Mouse (Mus musculus): ENCODE data around the gene Mrps18a.

The Mrps18a gene

GRCm38 (mm10) chr17:46156680-46157079, 45.9 kb downstream of the Mrps18a start:
- POLR2A ChIA-PET, result interaction anchor here (0.6 to 2.1 kb wide), 10 partner anchors 11 to 1169 kb away, joined by 3 to 10 read pairs (median 3); partner anchors contain the start of genes Rsph9 (in 2 of the 4), Abcc10 (in 1 of the 4), Crip3 (in 1 of the 4) and Mrps18a (in 1 of the 4)
- CTCF ChIA-PET, result no interaction called here

DNA sequence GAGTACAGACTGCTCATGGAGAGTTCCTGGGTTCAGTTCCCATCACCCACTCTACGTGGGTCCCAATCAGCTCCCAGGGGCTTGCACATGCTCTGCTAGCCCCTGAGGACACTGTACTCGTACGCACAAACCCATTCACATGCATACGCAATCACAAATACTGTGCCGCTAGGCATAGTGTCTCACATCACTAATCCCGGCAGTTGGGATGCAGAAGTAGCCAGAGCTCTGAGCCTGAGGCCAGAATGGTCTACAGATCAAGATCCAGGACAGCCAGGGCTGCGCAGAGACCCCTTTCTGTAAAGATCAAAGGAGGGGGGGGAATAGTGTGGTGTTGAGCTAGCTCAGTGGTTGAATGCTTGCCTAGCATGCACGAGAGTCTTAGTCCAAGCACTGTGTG, 46.3 kb downstream of the Mrps18a start:
- POLR2A ChIA-PET, result interaction anchor here (0.6 to 2.1 kb wide), 10 partner anchors 12 to 1169 kb away, joined by 3 to 10 read pairs (median 3); partner anchors contain the start of genes Rsph9 (in 2 of the 4), Abcc10 (in 1 of the 4), Crip3 (in 1 of the 4) and Mrps18a (in 1 of the 4)
- CTCF ChIA-PET, result no interaction called here

DNA sequence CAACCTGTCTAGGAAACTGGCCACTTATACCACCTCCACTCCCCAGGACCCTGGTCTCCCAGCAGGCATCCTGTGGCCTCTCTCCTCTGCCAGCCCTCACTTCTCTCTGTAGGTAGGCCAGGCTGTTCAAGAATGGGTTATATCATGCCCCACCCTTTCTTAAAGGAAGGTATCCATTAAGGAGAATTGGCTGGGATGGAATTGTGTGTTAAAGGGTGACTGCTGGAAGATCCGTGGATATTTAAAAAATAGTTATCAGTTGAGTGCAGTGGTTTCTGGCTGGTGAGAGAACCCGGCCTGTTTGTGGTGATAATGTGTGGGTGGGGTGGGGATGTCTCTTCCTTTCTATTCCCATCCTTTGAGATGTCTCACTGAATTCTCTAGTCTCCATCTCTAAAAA, 48.5 kb downstream of the Mrps18a start:
- CTCF ChIA-PET, result interaction anchor here in 1 of 4 experiments (2.2 kb wide), 1 partner anchor 429 kb away, joined by 8 read pairs; no protein-coding TSS in a partner anchor
- POLR2A ChIA-PET, result interaction anchor here in 3 of 4 experiments (0.7 to 4.1 kb wide), 8 partner anchors 13 to 652 kb away, joined by 3 to 30 read pairs (median 6); partner anchors contain the start of genes Rsph9 (in 2 of the 3), 1600014C23Rik (in 1 of the 3) and Aars2 (in 1 of the 3)

GRCm38 (mm10) chr17:46160090-46160662, 49.4 kb downstream of the Mrps18a start:
- ChIA-PET CTCF (interaction anchor here (0.6 to 2.2 kb wide), 16 partner anchors 10 to 457 kb away, joined by 3 to 8 read pairs (median 4); partner anchors contain the start of genes 1600014C23Rik (in 1 of the 4), Lrrc73 (in 1 of the 4), Polh (in 1 of the 4) and Rsph9 (in 1 of the 4)), POLR2A (interaction anchor here in 3 of 4 experiments (0.5 to 4.1 kb wide), 54 partner anchors 8 to 730 kb away, joined by 3 to 30 read pairs (median 4); partner anchors contain the start of genes Rsph9 (in 3 of the 3), Polh (in 2 of the 3), Vegfa (in 2 of the 3) and Xpo5 (in 2 of the 3))

DNA sequence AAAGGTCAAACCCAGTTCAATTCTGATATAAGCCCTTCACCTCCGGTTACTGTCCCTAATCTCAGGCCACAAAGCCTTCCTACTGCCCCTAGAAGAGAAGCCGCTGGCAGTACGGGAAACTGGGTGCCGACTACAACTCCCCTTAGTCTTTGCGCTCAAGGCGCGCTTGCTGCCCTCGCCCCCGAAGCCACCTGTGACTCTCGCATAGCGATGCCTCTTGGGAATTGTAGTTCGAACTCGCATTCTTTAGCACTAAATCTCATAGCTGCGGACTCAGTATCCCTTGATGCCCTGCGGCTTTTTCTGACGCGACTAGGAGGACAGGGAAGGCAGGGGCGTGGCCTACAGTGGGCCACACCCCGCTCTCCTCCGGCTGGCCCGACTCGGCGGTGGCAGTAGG, 49.9 kb downstream of the Mrps18a start, which contains the start of gene Gtpbp2:
TSS of gene Gtpbp2 (plus strand) at position 347 of the 400 bp plus-strand sequence.
- ChIA-PET POLR2A (interaction anchor here in 3 of 4 experiments (0.5 to 4.1 kb wide), 53 partner anchors 8 to 730 kb away, joined by 3 to 30 read pairs (median 4); partner anchors contain the start of genes Polh (in 2 of the 3), Rsph9 (in 2 of the 3), Vegfa (in 2 of the 3) and Xpo5 (in 2 of the 3)), CTCF (interaction anchor here in 3 of 4 experiments (0.6 to 2.2 kb wide), 13 partner anchors 9 to 457 kb away, joined by 3 to 8 read pairs (median 4); partner anchors contain the start of genes 1600014C23Rik (in 1 of the 3), Lrrc73 (in 1 of the 3), Polh (in 1 of the 3) and Rsph9 (in 1 of the 3))

DNA sequence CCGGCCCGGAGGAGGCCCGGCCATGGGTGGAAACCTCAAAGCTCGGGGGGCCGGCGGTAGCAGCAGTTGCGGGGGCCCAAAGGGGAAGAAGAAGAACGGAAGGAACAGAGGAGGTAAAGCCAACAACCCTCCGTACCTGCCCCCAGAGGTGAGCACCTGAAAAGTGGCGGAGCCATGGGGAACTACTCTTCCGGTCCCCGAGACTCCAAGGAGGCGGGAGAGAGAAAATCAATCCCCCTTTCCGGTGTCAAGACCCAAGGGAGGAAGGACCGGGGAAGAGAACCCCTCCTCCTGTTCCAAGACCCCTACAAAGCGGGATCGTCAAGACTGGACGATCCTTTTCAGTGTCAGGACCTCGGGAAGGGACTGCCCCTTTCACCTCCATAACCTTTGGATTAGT, 50.4 kb downstream of the Mrps18a start:
- ChIA-PET CTCF (interaction anchor here in 3 of 4 experiments (0.6 to 2.2 kb wide), 12 partner anchors 9 to 458 kb away, joined by 3 to 8 read pairs (median 4); partner anchors contain the start of genes 1600014C23Rik (in 1 of the 3), Lrrc73 (in 1 of the 3), Polh (in 1 of the 3) and Rsph9 (in 1 of the 3)), POLR2A (interaction anchor here in 3 of 4 experiments (0.6 to 4.1 kb wide), 40 partner anchors 9 to 729 kb away, joined by 3 to 30 read pairs (median 4); partner anchors contain the start of genes Polh (in 2 of the 3), Rsph9 (in 2 of the 3), Vegfa (in 2 of the 3) and Xpo5 (in 2 of the 3))

- CTCF ChIA-PET, result interaction anchor here in 1 of 4 experiments (1.1 kb wide), 1 partner anchor 58 kb away, joined by 3 read pairs; no protein-coding TSS in a partner anchor
- POLR2A ChIA-PET, result interaction anchor here in 3 of 4 experiments (0.7 to 4.1 kb wide), 14 partner anchors 8 to 189 kb away, joined by 3 to 30 read pairs (median 6); partner anchors contain the start of genes Mad2l1bp (in 2 of the 3), Rsph9 (in 2 of the 3) and Vegfa (in 1 of the 3)
Measured at GRCm38 (mm10) chr17:46161710-46162109, 50.9 kb downstream of the Mrps18a start.

GRCm38 (mm10) chr17:46162551-46162950, 51.8 kb downstream of the Mrps18a start:
- POLR2A ChIA-PET, result interaction anchor here in 3 of 4 experiments (0.7 to 4.1 kb wide), 12 partner anchors 8 to 190 kb away, joined by 3 to 30 read pairs (median 4); partner anchors contain the start of genes Mad2l1bp (in 2 of the 3) and Rsph9 (in 1 of the 3)

DNA sequence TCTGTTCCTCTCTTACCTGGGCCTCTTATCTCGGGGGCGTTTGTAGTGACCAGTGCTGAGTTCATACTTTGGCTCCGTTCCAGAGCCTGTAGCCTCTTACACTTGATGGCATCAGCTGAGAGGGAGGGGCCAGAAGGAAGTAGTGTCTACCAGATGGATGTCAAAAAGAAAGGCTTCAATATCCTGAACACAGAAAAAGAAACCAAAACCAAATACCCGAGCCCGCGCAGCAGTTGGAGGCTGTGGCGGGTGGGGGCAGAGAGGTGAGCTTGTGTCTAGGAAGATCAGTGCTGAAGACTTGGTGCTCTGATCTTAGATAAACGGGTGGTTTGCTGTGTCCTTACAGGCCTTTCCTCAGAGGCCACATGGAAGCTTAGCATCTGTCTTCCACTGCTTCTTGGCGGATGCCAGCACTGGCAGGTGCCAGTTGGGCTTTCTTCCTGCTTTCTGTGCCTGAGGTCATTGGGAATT, 52.2 kb downstream of the Mrps18a start:
- POLR2A ChIA-PET, result interaction anchor here in 3 of 4 experiments (0.8 to 4.1 kb wide), 9 partner anchors 9 to 82 kb away, joined by 3 to 30 read pairs (median 8); partner anchors contain the start of genes Mad2l1bp (in 3 of the 3) and Rsph9 (in 1 of the 3)
- CTCF ChIA-PET, result interaction anchor here in 2 of 4 experiments (1.0 to 1.1 kb wide), 2 partner anchors 57 to 500 kb away, joined by 3 read pairs; no protein-coding TSS in a partner anchor

More at GRCm38 (mm10) chr17:46162551-46162950, 51.8 kb downstream of the Mrps18a start:
- CTCF ChIA-PET, result interaction anchor here in 2 of 4 experiments (1.0 to 1.1 kb wide), 2 partner anchors 57 to 499 kb away, joined by 3 read pairs; no protein-coding TSS in a partner anchor

DNA sequence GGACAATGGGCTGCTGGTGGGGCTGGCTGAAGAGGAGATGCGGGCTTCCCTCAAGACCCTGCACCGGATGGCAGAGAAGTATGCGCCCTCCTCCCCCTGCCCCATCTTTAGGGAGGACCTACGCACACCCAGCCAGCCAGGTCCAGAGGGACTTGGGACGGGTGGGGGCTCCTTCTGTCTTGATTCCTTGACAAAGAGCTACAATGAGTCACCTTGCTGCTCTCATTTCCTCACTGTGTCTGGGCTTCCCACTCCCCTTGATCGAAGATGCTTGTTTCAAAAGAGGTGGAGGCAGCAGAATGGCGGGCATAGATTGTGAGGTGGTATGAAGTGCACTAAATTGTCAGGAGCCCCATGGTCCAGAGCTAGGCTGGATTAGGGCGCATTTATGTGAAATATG, 53.5 kb downstream of the Mrps18a start:
- POLR2A ChIA-PET, result interaction anchor here in 3 of 4 experiments (0.6 to 3.7 kb wide), 5 partner anchors 11 to 432 kb away, joined by 3 to 20 read pairs (median 4); partner anchors contain the start of gene Mad2l1bp (in 1 of the 3)

GRCm38 (mm10) chr17:46164791-46165190, 54.0 kb downstream of the Mrps18a start:
- POLR2A ChIA-PET, result interaction anchor here in 2 of 4 experiments (0.5 to 3.7 kb wide), 3 partner anchors 11 to 134 kb away, joined by 3 to 20 read pairs (median 4); partner anchors contain the start of gene Mad2l1bp (in 2 of the 2)
- CTCF ChIA-PET, result interaction anchor here in 1 of 4 experiments (0.5 kb wide), 1 partner anchor 62 kb away, joined by 8 read pairs; no protein-coding TSS in a partner anchor

More for the DNA sequence above, 53.5 kb downstream of the Mrps18a start:
- CTCF ChIA-PET, result interaction anchor here in 1 of 4 experiments (0.5 kb wide), 1 partner anchor 63 kb away, joined by 8 read pairs; no protein-coding TSS in a partner anchor

DNA sequence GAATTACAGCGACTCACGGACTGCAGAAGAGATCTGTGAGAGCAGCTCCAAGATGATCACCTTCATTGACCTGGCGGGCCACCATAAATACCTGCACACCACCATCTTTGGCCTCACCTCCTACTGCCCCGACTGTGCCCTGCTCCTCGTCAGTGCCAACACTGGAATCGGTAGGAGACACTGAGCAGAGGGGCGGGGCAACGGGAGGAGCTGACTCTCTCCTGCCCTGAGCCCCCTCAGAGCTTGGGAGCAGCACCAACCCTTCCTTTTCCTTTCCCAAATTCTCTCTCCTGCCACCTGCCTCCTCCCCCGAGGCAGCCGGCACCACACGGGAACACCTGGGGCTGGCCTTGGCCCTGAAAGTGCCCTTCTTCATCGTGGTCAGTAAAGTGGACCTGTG, 54.7 kb downstream of the Mrps18a start:
- ChIA-PET POLR2A (interaction anchor here in 2 of 4 experiments (0.5 to 3.7 kb wide), 4 partner anchors 12 to 49 kb away, joined by 3 to 20 read pairs (median 8); partner anchors contain the start of gene Mad2l1bp (in 2 of the 2)), CTCF (no interaction called here)

- POLR2A ChIA-PET, result interaction anchor here in 2 of 4 experiments (0.8 to 2.9 kb wide), 6 partner anchors 10 to 86 kb away, joined by 3 to 11 read pairs (median 4); partner anchors contain the start of gene Mad2l1bp (in 2 of the 2)
- CTCF ChIA-PET, result interaction anchor here in 2 of 4 experiments (0.6 to 1.2 kb wide), 4 partner anchors 9 to 675 kb away, joined by 3 to 6 read pairs (median 4); no protein-coding TSS in a partner anchor
Measured at GRCm38 (mm10) chr17:46166270-46166669, 55.5 kb downstream of the Mrps18a start.

DNA sequence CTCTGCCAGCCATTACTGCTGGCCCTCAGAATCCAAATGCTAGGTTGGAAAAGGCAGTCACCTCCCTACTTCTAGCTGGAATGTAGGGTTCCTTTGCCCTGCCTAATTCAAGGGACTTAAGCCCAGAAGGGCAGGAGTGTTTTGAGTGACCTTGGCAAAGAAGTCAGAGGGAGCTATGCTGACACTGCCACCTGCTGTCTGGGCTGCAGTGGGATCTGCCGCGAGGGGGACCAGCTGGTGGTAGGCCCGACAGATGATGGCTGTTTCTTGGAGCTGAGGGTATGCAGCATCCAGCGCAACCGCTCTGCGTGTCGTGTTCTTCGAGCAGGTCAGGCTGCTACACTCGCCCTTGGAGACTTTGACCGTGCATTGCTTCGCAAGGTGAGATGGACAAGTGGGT, 56.2 kb downstream of the Mrps18a start:
- CTCF ChIA-PET, result interaction anchor here (0.6 to 1.4 kb wide), 11 partner anchors 8 to 436 kb away, joined by 3 to 6 read pairs (median 3); partner anchors contain the start of genes 1600014C23Rik (in 1 of the 4), Mad2l1bp (in 1 of the 4) and Rsph9 (in 1 of the 4)

DNA sequence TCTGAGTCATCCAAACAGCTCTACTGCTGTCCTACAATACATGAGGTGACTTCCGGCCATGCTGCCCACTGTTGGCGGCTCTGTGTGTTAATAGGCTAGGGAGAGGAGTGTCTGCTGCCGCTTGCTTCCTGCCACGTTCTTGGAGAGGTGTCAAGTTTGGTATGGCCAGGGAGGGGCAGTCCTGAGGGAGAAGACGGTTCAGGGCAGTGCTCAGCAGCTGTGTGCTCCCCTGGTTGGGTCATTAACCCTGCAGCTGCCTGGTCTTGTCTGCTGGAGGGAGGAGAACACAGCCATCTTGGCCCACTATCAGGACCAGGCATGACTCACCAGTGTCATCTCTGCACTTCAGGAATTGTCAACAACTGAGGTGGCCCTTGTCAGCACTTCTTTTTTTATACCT, 57.5 kb downstream of the Mrps18a start:
- CTCF ChIA-PET, result interaction anchor here in 1 of 4 experiments (0.6 to 1.4 kb wide), 4 partner anchors 36 to 437 kb away, joined by 3 to 5 read pairs (median 4); no protein-coding TSS in a partner anchor
- POLR2A ChIA-PET, result interaction anchor here in 3 of 4 experiments (0.6 to 2.9 kb wide), 6 partner anchors 8 to 72 kb away, joined by 3 to 11 read pairs (median 4); partner anchors contain the start of genes Mad2l1bp (in 2 of the 3), Polh (in 1 of the 3) and Xpo5 (in 1 of the 3)

More for the DNA sequence above, 56.2 kb downstream of the Mrps18a start:
- POLR2A ChIA-PET, result interaction anchor here in 3 of 4 experiments (0.9 to 2.9 kb wide), 9 partner anchors 9 to 436 kb away, joined by 3 to 11 read pairs (median 4); partner anchors contain the start of genes Mad2l1bp (in 2 of the 3), Polh (in 1 of the 3) and Xpo5 (in 1 of the 3)

GRCm38 (mm10) chr17:46168768-46169167, 58.0 kb downstream of the Mrps18a start:
- POLR2A ChIA-PET, result interaction anchor here in 3 of 4 experiments (1.0 to 2.4 kb wide), 5 partner anchors 9 to 74 kb away, joined by 3 to 6 read pairs (median 3); partner anchors contain the start of gene Mad2l1bp (in 1 of the 3)
- CTCF ChIA-PET, result interaction anchor here in 1 of 4 experiments (0.9 to 1.3 kb wide), 3 partner anchors 420 to 438 kb away, joined by 3 to 5 read pairs (median 4); no protein-coding TSS in a partner anchor

All from embryonic stem cell, embryonic (primary cell).